Mouse (Mus musculus): ENCODE data around the gene Paqr8. TPM values are rescaled to one million over a fixed set of nuclear protein-coding genes. Genes with fewer than 3 reads are reported as not detected.

Gene Paqr8
- total and polyA plus RNA-seq, 3 experiments: 0.46 to 1.8 TPM; not detected in 1

- Histone ChIP-seq H3K9me3 (replicated peaks; ENCODE audit: insufficient read depth, low read length) (no peaks in the 10 kb centered on the region), H3K27ac (ENCODE audit: control insufficient read depth, low read depth, low read length) (no peak overlapping the region), H3K36me3 (ENCODE audit: control insufficient read depth in 1 of 2, insufficient read depth in 2 of 2, low read length in 2 of 2) (no peaks in the 10 kb centered on the region), H3K4me3 (ENCODE audit: control insufficient read depth in 1 of 2, insufficient read depth in 1 of 2, low read depth in 2 of 2, low read length in 2 of 2) (no peak overlapping the region), H3K4me1 (ENCODE audit: control insufficient read depth in 1 of 2, insufficient read depth in 2 of 2, low read length in 2 of 2) (no peaks in the 10 kb centered on the region), H3K27me3 (ENCODE audit: control insufficient read depth in 1 of 2, insufficient read depth in 2 of 2, low read length in 2 of 2) (no peaks in the 10 kb centered on the region; a peak in 2 of 4 replicates), H3K79me2 (ENCODE audit: control insufficient read depth, insufficient read depth, low read length, poor library complexity) (no peaks in the 10 kb centered on the region), H3K9ac (ENCODE audit: control insufficient read depth, low read depth, low read length, poor library complexity, severe bottlenecking) (no peak overlapping the region)
- TF ChIP-seq CHD2 (IDR thresholded peaks at IDR 0.05; ENCODE audit: low read length) (no peak), USF1 (IDR thresholded peaks at IDR 0.05; ENCODE audit: low read depth, low read length) (no peak), MAX (IDR thresholded peaks at IDR 0.05; ENCODE audit: low read length) (no peak), GATA1 (IDR thresholded peaks at IDR 0.05; ENCODE audit: low read depth, low read length) (no peak), RCOR1 (IDR thresholded peaks at IDR 0.05; ENCODE audit: low read depth, low read length) (no peak), ETS1 (IDR thresholded peaks at IDR 0.05; ENCODE audit: low read depth, low read length) (no peak), UBTF (IDR thresholded peaks at IDR 0.05; ENCODE audit: borderline replicate concordance, insufficient read depth, low read depth, low read length) (no peak), ZKSCAN1 (IDR thresholded peaks at IDR 0.05; ENCODE audit: low read depth, low read length) (no peak), GABPA (IDR thresholded peaks at IDR 0.05; ENCODE audit: low read depth, low read length) (no peak), ZC3H11A (IDR thresholded peaks at IDR 0.05; ENCODE audit: low read depth, low read length) (no peak), NELFE (IDR thresholded peaks at IDR 0.05; ENCODE audit: low read depth, low read length) (no peak), HCFC1 (IDR thresholded peaks at IDR 0.05; ENCODE audit: low read depth, low read length) (no peak)
- no peak for DNase-seq (ENCODE audit: low read depth, low spot score)
Observed at GRCm38 (mm10) chr1:20900336-20900735, 9.9 kb downstream of the Paqr8 start.

GRCm38 (mm10) chr1:20905501-20906127 is 15.2 kb downstream of the Paqr8 start:
- Histone ChIP-seq H3K9ac (ENCODE audit: control insufficient read depth, low read depth, low read length, poor library complexity, severe bottlenecking) (no peak overlapping the region), H3K9me3 (replicated peaks; ENCODE audit: insufficient read depth, low read length) (no peaks in the 10 kb centered on the region), H3K79me2 (ENCODE audit: control insufficient read depth, insufficient read depth, low read length, poor library complexity) (no peaks in the 10 kb centered on the region), H3K36me3 (ENCODE audit: control insufficient read depth in 1 of 2, insufficient read depth in 2 of 2, low read length in 2 of 2) (no peaks in the 10 kb centered on the region), H3K27me3 (ENCODE audit: control insufficient read depth in 1 of 2, insufficient read depth in 2 of 2, low read length in 2 of 2) (no peaks in the 10 kb centered on the region; a peak in 1 of 4 replicates), H3K27ac (ENCODE audit: control insufficient read depth, low read depth, low read length) (no peak overlapping the region), H3K4me3 (ENCODE audit: control insufficient read depth in 1 of 2, insufficient read depth in 1 of 2, low read depth in 2 of 2, low read length in 2 of 2) (no peak overlapping the region), H3K4me1 (ENCODE audit: control insufficient read depth in 1 of 2, insufficient read depth in 2 of 2, low read length in 2 of 2) (no peaks in the 10 kb centered on the region)
- DNase-seq (ENCODE audit: low read depth, low spot score): no peak
- TF ChIP-seq ETS1 (IDR thresholded peaks at IDR 0.05; ENCODE audit: low read depth, low read length) (no peak), EP300 (IDR thresholded peaks at IDR 0.05; ENCODE audit: low read depth in 1 of 2, low read length in 2 of 2) (no peak)

- H3K36me3 ChIP-seq (ENCODE audit: control insufficient read depth in 1 of 2, insufficient read depth in 2 of 2, low read length in 2 of 2): no peaks in the 10 kb centered on the region
- H3K27me3 ChIP-seq (ENCODE audit: control insufficient read depth in 1 of 2, insufficient read depth in 2 of 2, low read length in 2 of 2): no peaks in the 10 kb centered on the region
- no peak for DNase-seq (ENCODE audit: low read depth, low spot score)
- H3K9ac ChIP-seq (ENCODE audit: control insufficient read depth, low read depth, low read length, poor library complexity, severe bottlenecking): no peak overlapping the region
- H3K4me3 ChIP-seq (ENCODE audit: control insufficient read depth in 1 of 2, insufficient read depth in 1 of 2, low read depth in 2 of 2, low read length in 2 of 2): no peak overlapping the region
- TF ChIP-seq POLR2A (IDR thresholded peaks at IDR 0.05; ENCODE audit: control insufficient read depth in 1 of 2, insufficient read depth in 1 of 2, low read depth in 1 of 2, low read length in 2 of 2, poor library complexity in 1 of 2) (no peak), ETS1 (IDR thresholded peaks at IDR 0.05; ENCODE audit: low read depth, low read length) (no peak), SIN3A (IDR thresholded peaks at IDR 0.05; ENCODE audit: low read length) (no peak), HCFC1 (IDR thresholded peaks at IDR 0.05; ENCODE audit: low read depth, low read length) (no peak), MXI1 (IDR thresholded peaks at IDR 0.05; ENCODE audit: low read depth, low read length) (no peak), MAZ (IDR thresholded peaks at IDR 0.05; ENCODE audit: low read depth, low read length) (no peak), ZMIZ1 (IDR thresholded peaks at IDR 0.05; ENCODE audit: low read depth, low read length) (no peak), TBP (IDR thresholded peaks at IDR 0.05; ENCODE audit: low read depth, low read length) (no peak), CHD1 (IDR thresholded peaks at IDR 0.05; ENCODE audit: low read depth, low read length) (no peak), ZKSCAN1 (IDR thresholded peaks at IDR 0.05; ENCODE audit: low read depth, low read length) (no peak), RAD21 (IDR thresholded peaks at IDR 0.05; ENCODE audit: low read depth, low read length) (no peak), GABPA (IDR thresholded peaks at IDR 0.05; ENCODE audit: low read depth, low read length) (no peak), RCOR1 (IDR thresholded peaks at IDR 0.05; ENCODE audit: low read depth, low read length) (no peak), POLR2AphosphoS2 (IDR thresholded peaks at IDR 0.05; ENCODE audit: low read length) (no peak), ZNF384 (IDR thresholded peaks at IDR 0.05; ENCODE audit: low read depth, low read length) (no peak), KAT2A (conservative IDR thresholded peaks at IDR 0.05; ENCODE audit: low read depth, low read length) (no peak), GATA1 (IDR thresholded peaks at IDR 0.05; ENCODE audit: low read depth, low read length) (no peak), USF2 (IDR thresholded peaks at IDR 0.05; ENCODE audit: borderline replicate concordance in 1 of 2, insufficient read depth in 1 of 2, low read depth in 1 of 2, low read length in 2 of 2) (no peak), JUND (IDR thresholded peaks at IDR 0.05; ENCODE audit: low read depth, low read length) (no peak)
- H3K4me1 ChIP-seq (ENCODE audit: control insufficient read depth in 1 of 2, insufficient read depth in 2 of 2, low read length in 2 of 2): no peaks in the 10 kb centered on the region
- no peaks in the 10 kb centered on the region for H3K9me3 ChIP-seq (replicated peaks; ENCODE audit: insufficient read depth, low read length)
- no peaks in the 10 kb centered on the region for H3K79me2 ChIP-seq (ENCODE audit: control insufficient read depth, insufficient read depth, low read length, poor library complexity)
- no peak overlapping the region for H3K27ac ChIP-seq (ENCODE audit: control insufficient read depth, low read depth, low read length)
Observed at GRCm38 (mm10) chr1:20906128-20906515, 15.7 kb downstream of the Paqr8 start.
